Mouse (Mus musculus): ENCODE measurements at regions not wholly inside any gene's neighbourhood (a gene's known extent, or its start where the extent isn't known, plus 50 kb on each side); places are given as distances from the start of the nearest gene placed in this dataset.

GRCm38 (mm10) chr3:121618561-121618960, 52.0 kb upstream of the 4930432M17Rik start:
- DNase-seq = no peak

- no peak for DNase-seq
These were observed 52.4 kb upstream of the 4930432M17Rik start for GRCm38 (mm10) chr3:121618161-121618560.

GRCm38 (mm10) chr3:121617351-121617750, 53.2 kb upstream of the 4930432M17Rik start:
- no peak for DNase-seq

GRCm38 (mm10) chr3:121616075-121616474, 54.5 kb upstream of the 4930432M17Rik start:
- no peak for DNase-seq

GRCm38 (mm10) chr3:121614741-121615140, 55.8 kb upstream of the 4930432M17Rik start:
- no peak for DNase-seq

GRCm38 (mm10) chr3:121613224-121613623, 57.3 kb upstream of the 4930432M17Rik start:
- no peak for DNase-seq

- DNase-seq = no peak
These were observed 60.7 kb upstream of the 4930432M17Rik start for GRCm38 (mm10) chr3:121609845-121610244.

GRCm38 (mm10) chr3:121609090-121609489, 61.5 kb upstream of the 4930432M17Rik start:
- DNase-seq = no peak

- no peak for DNase-seq
These were observed 65.8 kb upstream of the 4930432M17Rik start for GRCm38 (mm10) chr3:121604737-121605136.

GRCm38 (mm10) chr3:121604081-121604480, 66.5 kb upstream of the 4930432M17Rik start:
- DNase-seq = peak; percentile 55

GRCm38 (mm10) chr3:121602826-121603370, 67.7 kb upstream of the 4930432M17Rik start:
- no peak for DNase-seq

GRCm38 (mm10) chr3:121602082-121602561, 68.4 kb upstream of the 4930432M17Rik start:
- DNase-seq = no peak

GRCm38 (mm10) chr3:121600841-121601240, 68.6 kb upstream of the Slc44a3 start:
- DNase-seq = no peak

- DNase-seq = no peak
These were observed 68.2 kb upstream of the Slc44a3 start for GRCm38 (mm10) chr3:121600388-121600787.

- DNase-seq = no peak
These were observed 65.8 kb upstream of the Slc44a3 start for GRCm38 (mm10) chr3:121597988-121598387.

GRCm38 (mm10) chr3:121597203-121597602, 65.0 kb upstream of the Slc44a3 start:
- no peak for DNase-seq

- no peak for DNase-seq
These were observed 62.4 kb upstream of the Slc44a3 start for GRCm38 (mm10) chr3:121594580-121594979.

GRCm38 (mm10) chr3:121593598-121594117, 61.5 kb upstream of the Slc44a3 start:
- no peak for DNase-seq

- no peak for DNase-seq
These were observed 60.9 kb upstream of the Slc44a3 start for GRCm38 (mm10) chr3:121593143-121593542.

GRCm38 (mm10) chr3:121589494-121589885, 57.3 kb upstream of the Slc44a3 start:
- no peak for DNase-seq

GRCm38 (mm10) chr3:121588737-121589493, 56.7 kb upstream of the Slc44a3 start:
- no peak for DNase-seq

GRCm38 (mm10) chr3:121585306-121585705, 53.1 kb upstream of the Slc44a3 start:
- no peak for DNase-seq

- peak; percentile 52 for DNase-seq
These were observed 52.5 kb upstream of the Slc44a3 start for GRCm38 (mm10) chr3:121584736-121585151.

- DNase-seq = no peak
These were observed 52.1 kb upstream of the Slc44a3 start for GRCm38 (mm10) chr3:121584317-121584716.
